In the genomic region with DNA sequence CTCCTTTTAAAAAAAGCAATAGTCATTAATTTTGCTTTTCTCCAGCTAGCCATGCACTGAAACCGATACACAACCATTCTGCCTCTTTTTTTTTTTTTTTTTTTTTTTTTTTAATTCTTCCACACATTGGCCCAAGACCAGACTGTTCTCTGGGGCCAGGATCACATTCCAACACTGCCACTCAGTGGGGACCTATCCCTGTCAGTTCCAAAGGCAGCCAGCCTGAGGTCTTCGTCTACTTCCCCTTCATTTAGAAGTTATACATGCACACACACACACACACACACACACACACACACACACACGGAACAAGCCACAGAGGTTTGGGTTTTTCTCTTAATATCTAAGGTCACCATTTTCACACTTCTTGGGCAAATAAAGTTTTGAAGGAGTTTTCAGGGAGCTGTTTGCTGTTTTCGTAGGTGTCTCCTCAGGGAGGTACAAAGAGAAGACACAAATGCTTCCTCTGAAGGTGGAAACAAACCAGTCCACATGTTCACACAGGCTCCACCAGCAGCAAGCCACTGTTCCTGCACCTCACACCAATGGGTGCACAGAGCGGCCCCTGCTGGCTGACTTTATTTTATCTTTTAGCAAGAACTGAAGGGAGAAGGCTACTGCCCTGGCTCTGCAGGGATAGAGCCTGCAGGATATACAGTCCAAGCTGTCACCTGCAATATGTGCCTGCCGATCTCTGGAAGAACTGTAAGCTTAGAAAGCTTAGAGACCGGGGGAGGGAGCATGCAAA, we compare ENCODE assay signal across 7 mouse cellular contexts.
A peak's percentile ranks its signal among the peaks of the same experiment; 100 is the strongest.
DNase-seq lines count a peak whose midpoint lies in the region; ATAC-seq lines count a peak whose summit lies in the region.

No protein-coding gene starts in this region.

- no peak overlapping the region for H3K9ac ChIP-seq in limb, embryonic 12.5 days (replicated peaks)
- H3K9ac ChIP-seq in stomach, embryonic 15.5 days: no peak overlapping the region

- WGBS in limb, embryonic 12.5 days: 30% methylated on average over 7 of the region's 7 CpGs
- WGBS in stomach, embryonic 15.5 days: 16% methylated on average over 7 of the region's 7 CpGs

- DNase-seq in adrenal gland, postnatal 14 days: peak; percentile 90
- peak; percentile 71 for DNase-seq in embryo, embryonic 11.5 days (ENCODE audit: low read depth, low spot score)
- peak; percentile 65 to 88 for DNase-seq in heart, adult 18-20 months
- DNase-seq in kidney, adult 9 months: peak; percentile 87
- DNase-seq in natural killer cell, adult 2 months (ENCODE audit: low spot score in 2 of 2): peak; percentile 3 to 39

- H3K36me3 ChIP-seq in limb, embryonic 12.5 days: no peaks in the 10 kb centered on the region
- H3K36me3 ChIP-seq in stomach, embryonic 15.5 days: no peaks in the 10 kb centered on the region

- no peaks in the 10 kb centered on the region for H3K27me3 ChIP-seq in limb, embryonic 12.5 days
- H3K27me3 ChIP-seq in stomach, embryonic 15.5 days (replicated peaks): no peaks in the 10 kb centered on the region

- peak overlapping the region; percentile 8; the same call in 1 of the 2 replicates for H3K27ac ChIP-seq in limb, embryonic 12.5 days
- H3K27ac ChIP-seq in stomach, embryonic 15.5 days: no peak overlapping the region

- no peak overlapping the region for H3K4me3 ChIP-seq in limb, embryonic 12.5 days (replicated peaks)
- no peak overlapping the region for H3K4me3 ChIP-seq in stomach, embryonic 15.5 days (replicated peaks)

- peak; percentile 80; the same call in 1 of the 2 replicates for ATAC-seq in limb, embryonic 12.5 days (ENCODE audit: insufficient number of reproducible peaks, insufficient read depth, low FRiP score, low TSS enrichment, low read depth)
- ATAC-seq in stomach, embryonic 15.5 days (ENCODE audit: insufficient read depth, low FRiP score, low read depth): peak; percentile 77; the same call in 1 of the 2 replicates

- no peaks in the 10 kb centered on the region for H3K9me3 ChIP-seq in limb, embryonic 12.5 days
- H3K9me3 ChIP-seq in stomach, embryonic 15.5 days: no peaks in the 10 kb centered on the region

- H3K4me2 ChIP-seq in limb, embryonic 12.5 days: no peak overlapping the region
- H3K4me2 ChIP-seq in stomach, embryonic 15.5 days: no peak overlapping the region

- H3K4me1 ChIP-seq in limb, embryonic 12.5 days (replicated peaks): peaks cover 11% of the 10 kb centered on the region
- H3K4me1 ChIP-seq in stomach, embryonic 15.5 days: no peaks in the 10 kb centered on the region

Comparison
In these comparisons a context has a peak if more than half of its experiments do, and no peak if none do; other contexts are left out.
1. DNase-seq: peak in every context shown above with its lines; median percentile 90 in adrenal gland, postnatal 14 days; 87 in kidney, adult 9 months; 76 in heart, adult 18-20 months; 71 in embryo, embryonic 11.5 days; 21 in natural killer cell, adult 2 months.